Mouse (Mus musculus) lung, postnatal 0 days (tissue): Measurements from ENCODE around the gene Csl. TPM values are rescaled to one million over a fixed set of nuclear protein-coding genes. Genes with fewer than 3 reads are reported as not detected.

ENCODE experiments used
- ATAC-seq: fragments of 200-750 bp; cut with Nextera tagmentation; 2 replicates; pipeline ENCODE4 v1.8.0; 2017; ENCODE audit warnings: moderate library complexity
- DNase-seq: peaks from one replicate; pipeline ENCODE4 v3.0.0-alpha.2; 2016; ENCODE audit warnings: low spot score
- H3K27ac ChIP-seq: fragments of 300-500 bp; sonication (generic); 2 replicates; pipeline ENCODE4 v1.5.1; 2014; ENCODE audit warnings: antibody characterized with exemption, mild to moderate bottlenecking, low read length, mixed read lengths
- H3K27me3 ChIP-seq: fragments of 300-500 bp; sonication (generic); replicated peaks from 2 replicates; pipeline ENCODE4 v1.6.1; 2014; ENCODE audit warnings: low read length, mixed read lengths; ENCODE audit not compliant: insufficient read depth
- H3K36me3 ChIP-seq: fragments of 300-500 bp; sonication (generic); 2 replicates; pipeline ENCODE4 v1.6.1; 2014; ENCODE audit warnings: low read length, mixed read lengths; ENCODE audit not compliant: insufficient read depth
- H3K4me1 ChIP-seq: fragments of 300-500 bp; sonication (generic); 2 replicates; pipeline ENCODE4 v1.6.1; 2014; ENCODE audit warnings: antibody characterized with exemption, low read depth, low read length, mixed read lengths; ENCODE audit not compliant: insufficient read depth
- H3K4me2 ChIP-seq: fragments of 300-500 bp; sonication (generic); replicated peaks from 2 replicates; pipeline ENCODE4 v1.6.1; 2014; ENCODE audit warnings: low read depth, mild to moderate bottlenecking, low read length, moderate library complexity, mixed read lengths
- H3K4me3 ChIP-seq: fragments of 300-500 bp; sonication (generic); 2 replicates; pipeline ENCODE4 v1.5.1; 2014; ENCODE audit warnings: low read depth, low read length
- H3K9ac ChIP-seq: fragments of 300-500 bp; sonication (generic); replicated peaks from 2 replicates; pipeline ENCODE4 v1.6.1; 2014; ENCODE audit warnings: low read depth, mild to moderate bottlenecking
- H3K9me3 ChIP-seq: fragments of 300-500 bp; sonication (generic); 2 replicates; pipeline ENCODE4 v1.6.1; 2016; ENCODE audit warnings: low read length, mixed read lengths
- CTCF ChIP-seq: IDR thresholded peaks from 2 replicates; pipeline ENCODE4 v1.5.1; 2016; ENCODE audit warnings: antibody characterized with exemption, mild to moderate bottlenecking
- EP300 ChIP-seq: IDR thresholded peaks from 2 replicates; pipeline ENCODE4 v1.6.1; 2016; ENCODE audit warnings: antibody characterized with exemption, mild to moderate bottlenecking, control low read depth
- WGBS: fragments of 180-500 bp; shearing (Covaris S2); extraction: QIAGEN DNeasy Blood & Tissue Kit; methylation state at CpG from one replicate; pipeline ENCODE4 v1.1.7; 2014; 5-methylcytosine and 5-hydroxymethylcytosine counted together
- polyA plus RNA-seq: library from polyadenylated mRNA; unstranded; fragments of >200 nt; fragmentation: Nextera tagmentation; extraction: Ambion mirVana; gene quantifications from 2 replicates; pipeline ENCODE4 v1.2.1, GENCODE M21; 2015

The Csl gene
- polyA plus RNA-seq, 1 experiment from 2014 or later = not detected

DNA sequence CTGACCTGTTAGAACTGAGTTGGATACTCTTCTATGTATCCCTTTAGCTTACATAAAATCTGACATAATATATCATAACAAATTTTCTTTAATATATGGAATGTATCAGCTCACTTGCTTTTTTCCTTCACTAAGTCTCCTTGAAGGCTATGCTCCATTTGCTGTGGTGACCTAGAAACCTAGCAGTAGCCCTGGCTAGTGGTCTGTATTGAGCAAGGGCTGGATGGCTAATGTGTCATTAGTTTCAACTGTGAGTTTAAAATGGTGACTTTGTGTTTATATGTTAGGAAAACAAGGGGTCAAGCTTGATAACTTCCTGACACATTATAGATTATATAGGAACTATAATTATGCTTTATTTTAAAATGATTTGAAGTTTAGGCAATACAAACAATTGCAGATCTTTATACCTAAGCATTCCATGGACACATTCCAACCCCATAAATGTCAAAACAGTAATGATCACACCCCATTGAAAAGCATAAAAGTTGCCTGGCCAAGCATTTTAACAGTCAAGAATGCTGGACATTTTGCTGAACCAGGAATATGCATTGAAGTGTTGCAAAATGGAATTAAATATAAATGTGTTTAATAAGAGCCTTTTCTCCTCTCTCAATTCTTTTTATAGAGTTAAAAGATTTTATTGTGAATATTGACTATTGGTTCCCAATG, 17.7 kb downstream of the Csl start:
- Histone ChIP-seq H3K4me3 (no peak overlapping the region), H3K4me1 (no peaks in the 10 kb centered on the region; the same call in 1 of the 2 replicates), H3K36me3 (no peaks in the 10 kb centered on the region), H3K27me3 (no peaks in the 10 kb centered on the region), H3K9me3 (no peaks in the 10 kb centered on the region), H3K9ac (no peak overlapping the region), H3K4me2 (no peak overlapping the region), H3K27ac (no peak overlapping the region)
- peak; percentile 7 for DNase-seq
- TF ChIP-seq CTCF (no peak), EP300 (no peak)
- ATAC-seq = no peak

DNA sequence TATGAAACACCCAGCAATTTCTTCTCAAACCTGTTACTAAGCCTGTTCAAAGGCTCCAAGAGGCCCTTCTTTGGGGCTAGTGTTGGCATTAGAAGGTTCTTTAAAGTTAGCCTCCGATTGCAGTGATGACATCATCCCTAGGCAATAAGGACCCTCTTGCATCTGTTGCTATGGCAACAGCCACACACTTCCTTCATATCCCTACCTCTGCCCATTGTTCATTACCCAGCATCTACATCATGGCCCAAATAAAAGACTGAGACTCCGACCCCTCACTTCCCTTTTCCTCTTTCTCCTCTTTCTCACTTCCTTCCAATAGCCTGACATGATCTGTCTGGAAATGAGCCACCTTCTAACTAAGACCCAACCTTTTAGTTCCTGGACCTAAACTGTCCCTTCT, 46.3 kb downstream of the Csl start:
- Histone ChIP-seq H3K9me3 (no peaks in the 10 kb centered on the region), H3K36me3 (no peaks in the 10 kb centered on the region), H3K27me3 (no peaks in the 10 kb centered on the region), H3K4me3 (no peak overlapping the region), H3K9ac (no peak overlapping the region), H3K4me2 (no peak overlapping the region), H3K4me1 (no peaks in the 10 kb centered on the region), H3K27ac (no peak overlapping the region)
- WGBS = 42% methylated on average over 2 of the region's 2 CpGs
- no peak for DNase-seq
- TF ChIP-seq CTCF = no peak
- TF ChIP-seq EP300 = no peak
- no peak for ATAC-seq

DNA sequence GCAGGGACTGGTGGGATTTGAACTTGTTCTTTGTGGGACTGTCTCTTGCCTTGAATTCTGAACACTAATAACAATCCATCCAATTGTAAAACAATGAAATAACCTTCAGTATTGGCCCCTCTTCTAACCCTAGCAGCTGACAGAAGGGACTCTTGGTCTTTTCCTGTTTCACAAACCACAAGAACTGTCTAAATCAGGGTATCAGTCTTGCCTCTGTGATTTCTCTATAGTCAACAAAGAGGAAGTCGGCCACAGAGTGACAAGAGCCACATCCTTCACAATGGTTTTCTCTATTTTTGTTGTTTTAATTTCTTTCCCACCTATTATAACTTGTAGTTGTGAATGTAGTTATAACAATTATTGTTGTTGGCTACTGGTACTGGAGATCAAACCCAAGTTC, 47.9 kb downstream of the Csl start:
- no peak for TF ChIP-seq CTCF
- Histone ChIP-seq H3K9ac (no peak overlapping the region), H3K9me3 (no peaks in the 10 kb centered on the region), H3K36me3 (no peaks in the 10 kb centered on the region), H3K27ac (no peak overlapping the region), H3K4me2 (no peak overlapping the region), H3K4me1 (no peaks in the 10 kb centered on the region), H3K27me3 (no peaks in the 10 kb centered on the region), H3K4me3 (no peak overlapping the region)
- DNase-seq = no peak
- ATAC-seq = no peak
- 64% methylated on average over 1 of the region's 1 CpGs for WGBS
